Mouse (Mus musculus) stomach, embryonic 16.5 days (tissue): ENCODE data around the gene Thsd4. TPM values are rescaled to one million over a fixed set of nuclear protein-coding genes. Genes with fewer than 3 reads are reported as not detected.

Experiments used
- ATAC-seq: fragments of 200-750 bp; cut with Nextera tagmentation; 2 replicates; pipeline ENCODE4 v1.8.0; 2017; ENCODE audit warnings: moderate number of reproducible peaks, moderate TSS enrichment; ENCODE audit not compliant: insufficient read depth, low FRiP score
- H3K27ac ChIP-seq: fragments of 300-500 bp; sonication (generic); 2 replicates; pipeline ENCODE4 v1.5.1; 2014; ENCODE audit warnings: low read length
- H3K27me3 ChIP-seq: fragments of 300-500 bp; sonication (generic); 2 replicates; pipeline ENCODE4 v1.6.1; 2014; ENCODE audit warnings: low read length, control low read depth, mixed read lengths; ENCODE audit not compliant: control insufficient read depth, insufficient read depth
- H3K36me3 ChIP-seq: fragments of 300-500 bp; sonication (generic); 2 replicates; pipeline ENCODE4 v1.6.1; 2014; ENCODE audit warnings: low read length; ENCODE audit not compliant: control insufficient read depth, insufficient read depth
- H3K4me1 ChIP-seq: fragments of 300-500 bp; sonication (generic); 2 replicates; pipeline ENCODE4 v1.6.1; 2014; ENCODE audit warnings: low read length, control low read depth, mixed read lengths; ENCODE audit not compliant: control insufficient read depth, insufficient read depth
- H3K4me2 ChIP-seq: fragments of 300-500 bp; sonication (generic); 2 replicates; pipeline ENCODE4 v1.6.1; 2014; ENCODE audit warnings: low read depth, low read length, mixed read lengths
- H3K4me3 ChIP-seq: fragments of 300-500 bp; sonication (generic); replicated peaks from 2 replicates; pipeline ENCODE4 v1.5.1; 2014; ENCODE audit warnings: mild to moderate bottlenecking, low read length
- H3K9ac ChIP-seq: fragments of 300-500 bp; sonication (generic); 2 replicates; pipeline ENCODE4 v1.6.1; 2014; ENCODE audit warnings: low read length
- H3K9me3 ChIP-seq: fragments of 300-500 bp; sonication (generic); replicated peaks from 2 replicates; pipeline ENCODE4 v1.6.1; 2016; ENCODE audit warnings: low read length, control low read depth; ENCODE audit not compliant: control insufficient read depth
- WGBS: fragments of 180-500 bp; shearing (Covaris S2); extraction: QIAGEN DNeasy Blood & Tissue Kit; methylation state at CpG from one replicate; pipeline ENCODE4 v1.1.7; 2014; 5-methylcytosine and 5-hydroxymethylcytosine counted together
- polyA plus RNA-seq: library from polyadenylated mRNA; unstranded; fragments of >200 nt; fragmentation: Nextera tagmentation; extraction: Ambion mirVana; gene quantifications from 2 replicates; pipeline ENCODE4 v1.2.1, GENCODE M21; 2015

The Thsd4 gene
- polyA plus RNA-seq, 1 experiment from 2014 or later, result 18.7 TPM

GRCm38 (mm10) chr9:60352351-60352750, 169.5 kb downstream of the Thsd4 start:
- WGBS, result 73% methylated on average over 4 of the region's 4 CpGs
- ATAC-seq, result no peak
- no peak overlapping the region for H3K9ac ChIP-seq
- no peak overlapping the region for H3K4me2 ChIP-seq
- no peak overlapping the region for H3K4me3 ChIP-seq
- H3K36me3 ChIP-seq, result no peaks in the 10 kb centered on the region
- peaks cover 13% of the 10 kb centered on the region for H3K4me1 ChIP-seq
- no peaks in the 10 kb centered on the region for H3K27me3 ChIP-seq
- no peaks in the 10 kb centered on the region for H3K9me3 ChIP-seq
- H3K27ac ChIP-seq, result no peak overlapping the region; the same call in 1 of the 2 replicates

- Histone ChIP-seq H3K4me1 (peaks cover 13% of the 10 kb centered on the region), H3K9me3 (no peaks in the 10 kb centered on the region), H3K4me3 (no peak overlapping the region), H3K36me3 (no peaks in the 10 kb centered on the region), H3K27ac (no peak overlapping the region), H3K4me2 (no peak overlapping the region), H3K9ac (no peak overlapping the region), H3K27me3 (no peaks in the 10 kb centered on the region)
- 90% methylated on average over 6 of the region's 6 CpGs for WGBS
- no peak for ATAC-seq
Observed at GRCm38 (mm10) chr9:60351153-60351552, 170.7 kb downstream of the Thsd4 start.

GRCm38 (mm10) chr9:60336147-60336546, 185.7 kb downstream of the Thsd4 start:
- Histone ChIP-seq H3K4me1 (no peaks in the 10 kb centered on the region), H3K36me3 (no peaks in the 10 kb centered on the region), H3K9ac (no peak overlapping the region), H3K27ac (no peak overlapping the region), H3K9me3 (no peaks in the 10 kb centered on the region), H3K4me3 (no peak overlapping the region), H3K27me3 (no peaks in the 10 kb centered on the region), H3K4me2 (no peak overlapping the region)
- 88% methylated on average over 5 of the region's 5 CpGs for WGBS
- no peak for ATAC-seq

GRCm38 (mm10) chr9:60335455-60335854, 186.4 kb downstream of the Thsd4 start:
- no peaks in the 10 kb centered on the region for H3K36me3 ChIP-seq
- no peaks in the 10 kb centered on the region for H3K9me3 ChIP-seq
- no peaks in the 10 kb centered on the region for H3K4me1 ChIP-seq
- no peak for ATAC-seq
- H3K9ac ChIP-seq, result no peak overlapping the region
- H3K27me3 ChIP-seq, result no peaks in the 10 kb centered on the region
- H3K4me3 ChIP-seq, result no peak overlapping the region
- WGBS, result 65% methylated on average over 6 of the region's 6 CpGs
- no peak overlapping the region for H3K27ac ChIP-seq
- H3K4me2 ChIP-seq, result no peak overlapping the region

- Histone ChIP-seq H3K27ac (no peak overlapping the region), H3K9ac (no peak overlapping the region), H3K4me3 (no peak overlapping the region), H3K36me3 (no peaks in the 10 kb centered on the region), H3K9me3 (no peaks in the 10 kb centered on the region), H3K4me1 (no peaks in the 10 kb centered on the region), H3K27me3 (no peaks in the 10 kb centered on the region), H3K4me2 (no peak overlapping the region)
- WGBS, result 69% methylated on average over 4 of the region's 4 CpGs
- ATAC-seq, result no peak
Observed at GRCm38 (mm10) chr9:60329911-60330310, 191.9 kb downstream of the Thsd4 start.

GRCm38 (mm10) chr9:60324716-60325115, 197.1 kb downstream of the Thsd4 start:
- no peaks in the 10 kb centered on the region for H3K27me3 ChIP-seq

GRCm38 (mm10) chr9:60323435-60323834, 198.4 kb downstream of the Thsd4 start:
- ATAC-seq, result no peak
- Histone ChIP-seq H3K4me2 (no peak overlapping the region), H3K4me3 (no peak overlapping the region), H3K27me3 (no peaks in the 10 kb centered on the region), H3K9ac (no peak overlapping the region), H3K4me1 (peaks cover 11% of the 10 kb centered on the region), H3K9me3 (no peaks in the 10 kb centered on the region), H3K27ac (no peak overlapping the region), H3K36me3 (no peaks in the 10 kb centered on the region)
- WGBS, result 60% methylated on average over 6 of the region's 6 CpGs

More at GRCm38 (mm10) chr9:60324716-60325115, 197.1 kb downstream of the Thsd4 start:
- Histone ChIP-seq H3K4me1 (peaks cover 11% of the 10 kb centered on the region), H3K4me2 (no peak overlapping the region), H3K4me3 (no peak overlapping the region), H3K9ac (no peak overlapping the region), H3K9me3 (no peaks in the 10 kb centered on the region), H3K27ac (no peak overlapping the region), H3K36me3 (no peaks in the 10 kb centered on the region)
- no peak for ATAC-seq
- WGBS, result 83% methylated on average over 2 of the region's 2 CpGs

- no peaks in the 10 kb centered on the region for H3K27me3 ChIP-seq
- H3K4me3 ChIP-seq, result no peak overlapping the region
- H3K9me3 ChIP-seq, result no peaks in the 10 kb centered on the region
- 86% methylated on average over 8 of the region's 8 CpGs for WGBS
- no peak overlapping the region for H3K27ac ChIP-seq
- H3K4me2 ChIP-seq, result no peak overlapping the region
- H3K9ac ChIP-seq, result no peak overlapping the region
- no peaks in the 10 kb centered on the region for H3K36me3 ChIP-seq
- no peak for ATAC-seq
- peaks cover 9% of the 10 kb centered on the region for H3K4me1 ChIP-seq
Observed at GRCm38 (mm10) chr9:60317291-60317690, 204.6 kb downstream of the Thsd4 start.

- 39% methylated on average over 5 of the region's 5 CpGs for WGBS
- Histone ChIP-seq H3K9ac (no peak overlapping the region), H3K4me3 (no peak overlapping the region), H3K9me3 (no peaks in the 10 kb centered on the region), H3K27me3 (no peaks in the 10 kb centered on the region), H3K4me2 (no peak overlapping the region), H3K36me3 (no peaks in the 10 kb centered on the region), H3K4me1 (peaks cover 11% of the 10 kb centered on the region), H3K27ac (peak overlapping the region; percentile 0; the same call in 1 of the 2 replicates)
- ATAC-seq, result 0 out of 2 replicates have a peak, but pooled peaks have one; percentile 18
Observed at GRCm38 (mm10) chr9:60316510-60316909, 205.3 kb downstream of the Thsd4 start.

- no peaks in the 10 kb centered on the region for H3K27me3 ChIP-seq
- peak; percentile 45; the same call in 1 of the 2 replicates for ATAC-seq
- H3K4me1 ChIP-seq, result peaks cover 16% of the 10 kb centered on the region
- H3K4me2 ChIP-seq, result no peak overlapping the region
- 41% methylated on average over 5 of the region's 5 CpGs for WGBS
- H3K9ac ChIP-seq, result no peak overlapping the region
- H3K9me3 ChIP-seq, result no peaks in the 10 kb centered on the region
- H3K4me3 ChIP-seq, result no peak overlapping the region
- H3K36me3 ChIP-seq, result no peaks in the 10 kb centered on the region
- H3K27ac ChIP-seq, result no peak overlapping the region
Observed at GRCm38 (mm10) chr9:60315533-60315932, 206.3 kb downstream of the Thsd4 start.
